Mouse (Mus musculus) 3134 (cell line): ENCODE results near the gene Rhbdd1.

ENCODE experiments used
- DNase-seq: peaks from one replicate; pipeline ENCODE4 v3.0.0-alpha.2; 2011; ENCODE audit warnings: low spot score; ENCODE audit not compliant: insufficient read length; ENCODE audit errors: extremely low read depth

The Rhbdd1 gene

GRCm38 (mm10) chr1:82415641-82416040, 99.4 kb downstream of the Rhbdd1 start:
- no peak for DNase-seq

GRCm38 (mm10) chr1:82427729-82428128, 111.5 kb downstream of the Rhbdd1 start:
- no peak for DNase-seq

- peak; percentile 71 for DNase-seq
These were observed 112.8 kb downstream of the Rhbdd1 start for GRCm38 (mm10) chr1:82429061-82429460.

- peak; percentile 19 for DNase-seq
These were observed 116.8 kb downstream of the Rhbdd1 start for GRCm38 (mm10) chr1:82432919-82433648.

GRCm38 (mm10) chr1:82433649-82434005, 117.4 kb downstream of the Rhbdd1 start:
- DNase-seq: no peak

- no peak for DNase-seq
These were observed 121.0 kb downstream of the Rhbdd1 start for GRCm38 (mm10) chr1:82437273-82437672.

- DNase-seq: no peak
These were observed 123.9 kb downstream of the Rhbdd1 start for GRCm38 (mm10) chr1:82440123-82440522.

GRCm38 (mm10) chr1:82443517-82443916, 127.3 kb downstream of the Rhbdd1 start:
- no peak for DNase-seq

- DNase-seq: no peak
These were observed 129.8 kb downstream of the Rhbdd1 start for GRCm38 (mm10) chr1:82446049-82446448.

- DNase-seq: no peak
These were observed 133.6 kb downstream of the Rhbdd1 start for GRCm38 (mm10) chr1:82449851-82450250.

GRCm38 (mm10) chr1:82451927-82452651, 135.8 kb downstream of the Rhbdd1 start:
- no peak for DNase-seq

GRCm38 (mm10) chr1:82454031-82454430, 137.8 kb downstream of the Rhbdd1 start:
- DNase-seq: no peak

- no peak for DNase-seq
These were observed 143.1 kb downstream of the Rhbdd1 start for GRCm38 (mm10) chr1:82459350-82459749.

GRCm38 (mm10) chr1:82459926-82460325, 143.7 kb downstream of the Rhbdd1 start:
- DNase-seq: no peak

GRCm38 (mm10) chr1:82461041-82461440, 144.8 kb downstream of the Rhbdd1 start:
- DNase-seq: no peak

- no peak for DNase-seq
These were observed 149.1 kb downstream of the Rhbdd1 start for GRCm38 (mm10) chr1:82465321-82465853.

- no peak for DNase-seq
These were observed 152.6 kb downstream of the Rhbdd1 start for GRCm38 (mm10) chr1:82468872-82469271.

- DNase-seq: no peak
These were observed 154.4 kb downstream of the Rhbdd1 start for GRCm38 (mm10) chr1:82470516-82471225.

GRCm38 (mm10) chr1:82473467-82473866, 157.2 kb downstream of the Rhbdd1 start:
- no peak for DNase-seq

- no peak for DNase-seq
These were observed 158.3 kb downstream of the Rhbdd1 start for GRCm38 (mm10) chr1:82474461-82474961.

GRCm38 (mm10) chr1:82475254-82475653, 159.0 kb downstream of the Rhbdd1 start:
- DNase-seq: no peak
